Mouse (Mus musculus): Measurements from ENCODE around the gene Plcb1. TPM values are rescaled to one million over a fixed set of nuclear protein-coding genes. Genes with fewer than 3 reads are reported as not detected.

The Plcb1 gene
- total RNA-seq, 2 experiments from 2014 or later, result 59.9 to 62.6 TPM

DNA sequence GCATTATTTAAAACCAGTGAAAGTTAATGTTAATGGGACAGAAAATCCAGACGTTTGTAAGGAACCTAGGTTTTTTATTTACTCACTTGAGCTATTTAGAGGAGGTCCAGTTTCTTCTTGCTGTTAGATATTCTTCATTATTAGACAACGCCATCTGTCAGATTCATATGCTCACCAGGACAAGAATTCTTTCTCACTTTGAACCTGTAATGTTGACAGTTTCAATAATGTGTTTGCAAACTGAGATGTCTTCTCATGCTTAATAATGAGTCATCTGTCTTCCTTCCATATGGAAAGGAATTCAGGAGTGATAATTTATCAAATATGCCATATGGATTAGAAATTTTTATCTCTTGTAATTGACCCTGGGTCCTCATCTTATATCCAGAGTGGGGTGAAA lies 711.4 kb downstream of the Plcb1 start:
- no peak for DNase-seq (ENCODE audit: low spot score in 2 of 2)

GRCm38 (mm10) chr2:135500872-135501271 lies 715.0 kb downstream of the Plcb1 start:
- DNase-seq (ENCODE audit: low spot score in 2 of 2), result no peak

GRCm38 (mm10) chr2:135503328-135503997 lies 717.6 kb downstream of the Plcb1 start:
- no peak for DNase-seq (ENCODE audit: low spot score in 2 of 2)

- DNase-seq (ENCODE audit: low spot score in 2 of 2), result no peak
These were observed 718.1 kb downstream of the Plcb1 start for GRCm38 (mm10) chr2:135503998-135504354.

DNA sequence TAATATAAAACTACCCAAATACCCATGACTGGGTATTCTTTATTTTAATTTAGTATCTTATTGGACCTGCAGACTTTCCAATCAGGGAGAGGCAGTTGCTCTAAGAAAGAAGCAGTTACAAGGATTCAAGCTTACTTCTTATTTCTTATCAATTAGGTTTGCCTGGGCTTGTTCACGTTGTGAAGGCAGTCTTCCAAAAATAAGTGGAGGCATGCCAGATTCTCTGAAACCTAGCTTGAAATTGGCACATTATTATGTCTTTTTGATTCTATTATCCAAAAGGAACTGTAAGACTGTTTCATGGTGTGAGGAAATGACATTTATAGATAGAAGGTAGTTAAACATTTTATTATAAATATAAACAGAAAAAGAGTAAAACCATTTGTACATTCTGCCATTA lies 721.2 kb downstream of the Plcb1 start:
- no peak for DNase-seq (ENCODE audit: low spot score in 2 of 2)

DNA sequence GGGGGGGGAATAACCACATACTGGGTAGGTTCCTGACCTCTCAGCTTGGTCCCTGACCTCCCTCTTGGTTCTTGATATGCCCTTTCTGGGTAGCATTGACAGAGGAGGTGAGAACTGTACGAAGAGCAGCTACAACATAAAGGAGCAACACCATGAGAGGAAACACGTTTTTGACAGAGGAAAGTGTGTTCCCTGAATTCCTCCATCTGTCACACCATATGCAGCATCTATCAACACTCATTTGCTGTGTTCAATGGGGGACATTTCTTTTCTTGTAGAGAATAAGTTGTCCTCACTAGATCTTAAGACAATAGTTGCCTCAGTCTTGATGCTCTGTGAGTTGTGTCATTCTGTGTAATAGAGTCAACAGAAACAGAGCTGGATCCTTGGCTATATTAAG lies 733.1 kb downstream of the Plcb1 start:
- no peak for DNase-seq (ENCODE audit: low spot score in 2 of 2)

Other genes with a start within 250 kb of the Plcb1 start
- gene Hao1, start 231.7 kb upstream of the Plcb1 start, total RNA-seq (2021), result 10 to 100 TPM in 1 of 2 experiments, under 1 TPM in 1; 0.78 to 14.7 TPM
- gene Tmx4, start 141.9 kb upstream of the Plcb1 start, total RNA-seq (2021), result 10 to 100 TPM; 45.7 to 46.6 TPM